Mouse (Mus musculus) hindbrain, embryonic 13.5 days (tissue): ENCODE measurements around the gene Maats1. TPM values are rescaled to one million over a fixed set of nuclear protein-coding genes. Genes with fewer than 3 reads are reported as not detected.

Experiments
- ATAC-seq: fragments of 200-750 bp; cut with Nextera tagmentation; 2 replicates; pipeline ENCODE4 v1.8.0; 2017; ENCODE audit warnings: moderate TSS enrichment; ENCODE audit not compliant: low FRiP score
- H3K27ac ChIP-seq: fragments of 300-500 bp; sonication (generic); 2 replicates; pipeline ENCODE4 v1.5.1; 2015; ENCODE audit warnings: inconsistent platforms, mild to moderate bottlenecking, moderate library complexity
- H3K27me3 ChIP-seq: fragments of 300-500 bp; sonication (generic); 2 replicates; pipeline ENCODE4 v1.6.1; 2015; ENCODE audit warnings: mild to moderate bottlenecking, inconsistent platforms
- H3K36me3 ChIP-seq: fragments of 300-500 bp; sonication (generic); 2 replicates; pipeline ENCODE4 v1.6.1; 2015; ENCODE audit warnings: mild to moderate bottlenecking, inconsistent platforms
- H3K4me1 ChIP-seq: fragments of 300-500 bp; sonication (generic); replicated peaks from 2 replicates; pipeline ENCODE4 v1.6.1; 2015; ENCODE audit warnings: inconsistent platforms
- H3K4me2 ChIP-seq: fragments of 300-500 bp; sonication (generic); 2 replicates; pipeline ENCODE4 v1.6.1; 2015; ENCODE audit warnings: inconsistent platforms, mild to moderate bottlenecking, moderate library complexity
- H3K4me3 ChIP-seq: fragments of 300-500 bp; sonication (generic); 2 replicates; pipeline ENCODE4 v1.5.1; 2015; ENCODE audit warnings: mild to moderate bottlenecking, inconsistent platforms
- H3K9ac ChIP-seq: fragments of 300-500 bp; sonication (generic); 2 replicates; pipeline ENCODE4 v1.6.1; 2015; ENCODE audit warnings: mild to moderate bottlenecking, inconsistent platforms
- H3K9me3 ChIP-seq: fragments of 300-500 bp; sonication (generic); 2 replicates; pipeline ENCODE4 v1.6.1; 2016; ENCODE audit warnings: inconsistent platforms
- WGBS: fragments of 180-500 bp; shearing (Covaris S2); methylation state at CpG from one replicate; pipeline ENCODE4 v1.1.7; 2015; 5-methylcytosine and 5-hydroxymethylcytosine counted together
- polyA plus RNA-seq: library from polyadenylated mRNA; unstranded; fragments of >200 nt; fragmentation: Nextera tagmentation; extraction: Ambion mirVana; gene quantifications from 2 replicates; pipeline ENCODE4 v1.2.1, GENCODE M21; 2015

The Maats1 gene
- polyA plus RNA-seq, 1 experiment from 2014 or later = 1.8 TPM

DNA sequence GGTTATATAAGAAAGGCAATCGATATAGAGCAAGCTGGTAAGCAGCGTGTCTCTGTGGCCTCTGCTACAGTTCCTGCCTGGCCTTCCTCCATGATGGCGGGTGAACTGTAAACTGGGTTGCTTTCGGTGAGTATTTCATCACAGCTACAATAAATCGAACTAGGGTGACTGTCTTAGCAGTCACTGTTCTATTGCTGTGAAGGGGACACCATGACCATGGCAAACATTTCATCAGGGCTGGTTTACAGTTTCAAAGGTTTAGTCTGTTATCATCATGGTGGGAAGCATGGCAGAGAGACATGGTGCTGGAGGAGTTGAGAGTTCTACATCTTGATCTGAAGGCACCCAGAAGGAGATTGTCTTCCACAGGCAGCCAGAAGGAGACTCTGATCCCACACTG, 62.1 kb downstream of the Maats1 start:
- Histone ChIP-seq H3K4me3 (no peak overlapping the region), H3K4me1 (peaks cover 7% of the 10 kb centered on the region), H3K27ac (no peak overlapping the region), H3K9ac (no peak overlapping the region), H3K4me2 (no peak overlapping the region), H3K27me3 (no peaks in the 10 kb centered on the region), H3K9me3 (no peaks in the 10 kb centered on the region), H3K36me3 (no peaks in the 10 kb centered on the region)
- 96% methylated on average over 5 of the region's 5 CpGs for WGBS
- ATAC-seq = no peak

DNA sequence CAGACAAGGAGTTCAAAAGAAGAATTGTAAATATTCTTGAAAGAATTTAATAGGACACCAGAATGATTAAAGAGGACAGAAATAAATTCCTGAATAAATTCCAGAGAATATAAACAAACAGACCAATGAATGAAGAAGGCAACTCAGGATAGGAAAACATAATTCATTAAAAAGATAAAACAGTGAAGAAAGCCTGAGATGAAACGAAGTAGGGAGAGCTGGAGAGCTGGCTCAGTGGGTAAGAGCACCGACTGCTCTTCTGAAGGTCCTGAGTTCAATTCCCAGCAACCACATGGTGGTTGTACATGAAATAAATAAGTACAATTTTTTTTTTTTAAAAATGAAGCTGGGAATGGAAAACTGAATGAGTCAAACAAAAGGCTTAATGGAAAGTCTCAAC, 67.2 kb downstream of the Maats1 start:
- no peaks in the 10 kb centered on the region for H3K9me3 ChIP-seq
- H3K4me1 ChIP-seq = 0 out of 2 replicates have a peak, but pooled peaks cover 5% of the 10 kb centered on the region
- no peak overlapping the region for H3K4me3 ChIP-seq
- no peak for ATAC-seq
- no peak overlapping the region for H3K27ac ChIP-seq
- H3K9ac ChIP-seq = no peak overlapping the region
- no peaks in the 10 kb centered on the region for H3K36me3 ChIP-seq
- H3K27me3 ChIP-seq = no peaks in the 10 kb centered on the region
- WGBS = 85% methylated on average over 2 of the region's 2 CpGs
- no peak overlapping the region for H3K4me2 ChIP-seq

DNA sequence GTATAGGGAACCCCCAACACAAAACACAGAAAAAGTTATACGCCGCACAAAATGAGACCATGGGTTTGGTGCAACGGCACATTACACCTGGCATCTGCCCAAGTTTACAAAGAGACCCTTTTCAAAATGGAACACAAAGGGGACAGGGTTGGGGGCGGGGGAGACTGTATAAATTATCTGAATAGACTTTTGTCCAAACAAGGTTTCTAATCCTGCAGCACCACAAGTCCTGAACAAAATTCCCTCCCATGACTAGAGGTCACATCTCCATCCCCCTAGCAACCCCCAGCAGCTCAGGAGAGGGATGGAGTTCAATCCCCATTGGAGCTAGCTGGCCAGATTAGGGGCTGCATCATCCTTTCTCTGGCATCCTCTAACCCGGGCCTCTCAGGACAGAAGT, 69.5 kb downstream of the Maats1 start:
- Histone ChIP-seq H3K9me3 (no peaks in the 10 kb centered on the region), H3K4me3 (no peak overlapping the region), H3K27ac (no peak overlapping the region), H3K9ac (no peak overlapping the region), H3K27me3 (no peaks in the 10 kb centered on the region), H3K4me2 (no peak overlapping the region), H3K4me1 (0 out of 2 replicates have a peak, but pooled peaks cover 5% of the 10 kb centered on the region), H3K36me3 (no peaks in the 10 kb centered on the region)
- WGBS = 40% methylated on average over 5 of the region's 5 CpGs
- no peak for ATAC-seq

DNA sequence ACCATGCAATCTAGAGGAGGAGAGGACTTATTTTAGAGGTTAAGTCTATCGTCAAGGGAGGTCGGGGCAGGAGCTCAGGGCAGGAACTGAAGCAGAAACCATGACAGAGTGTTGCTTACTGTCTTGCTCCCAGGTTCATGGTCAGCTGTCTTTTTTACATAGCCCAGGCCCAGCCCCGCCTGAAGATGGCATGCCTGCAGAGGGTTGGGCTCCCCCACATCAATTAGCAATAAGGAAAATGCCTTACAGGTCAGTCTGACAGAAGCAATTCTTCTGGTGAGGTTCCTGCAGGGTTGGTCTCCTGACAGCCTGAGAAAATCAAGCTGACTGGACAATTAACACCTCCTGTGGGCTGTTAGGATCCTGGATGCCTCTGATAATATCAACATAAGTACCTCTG, 70.3 kb downstream of the Maats1 start:
- Histone ChIP-seq H3K4me3 (no peak overlapping the region), H3K36me3 (no peaks in the 10 kb centered on the region), H3K27ac (no peak overlapping the region), H3K9me3 (no peaks in the 10 kb centered on the region), H3K9ac (no peak overlapping the region), H3K27me3 (no peaks in the 10 kb centered on the region), H3K4me2 (no peak overlapping the region), H3K4me1 (0 out of 2 replicates have a peak, but pooled peaks cover 5% of the 10 kb centered on the region)
- WGBS = 75% methylated on average over 3 of the region's 3 CpGs
- ATAC-seq = no peak

DNA sequence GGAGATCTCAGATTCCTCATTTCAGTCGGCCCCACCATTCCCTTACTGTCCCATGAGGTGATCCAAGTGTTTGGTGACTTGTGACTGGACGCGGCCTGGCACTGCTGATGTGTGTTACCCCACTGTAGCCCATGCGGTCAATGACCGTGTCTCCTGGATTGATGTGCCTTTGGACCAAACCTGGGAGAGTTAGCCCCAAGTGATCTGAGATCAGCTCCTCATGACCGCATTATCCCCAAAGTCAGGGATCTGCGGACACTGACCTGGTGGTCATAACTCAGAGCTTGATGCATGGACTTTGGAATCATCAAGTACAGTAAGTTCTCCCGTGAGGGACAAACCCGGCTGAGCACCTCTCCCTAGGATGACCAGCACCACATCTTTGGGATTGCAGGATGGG, 86.0 kb downstream of the Maats1 start:
- H3K27me3 ChIP-seq = no peaks in the 10 kb centered on the region
- no peaks in the 10 kb centered on the region for H3K9me3 ChIP-seq
- no peaks in the 10 kb centered on the region for H3K4me1 ChIP-seq
- H3K27ac ChIP-seq = no peak overlapping the region
- WGBS = 92% methylated on average over 9 of the region's 9 CpGs
- no peak overlapping the region for H3K4me2 ChIP-seq
- H3K9ac ChIP-seq = no peak overlapping the region
- H3K4me3 ChIP-seq = no peak overlapping the region
- no peak for ATAC-seq
- H3K36me3 ChIP-seq = no peaks in the 10 kb centered on the region

DNA sequence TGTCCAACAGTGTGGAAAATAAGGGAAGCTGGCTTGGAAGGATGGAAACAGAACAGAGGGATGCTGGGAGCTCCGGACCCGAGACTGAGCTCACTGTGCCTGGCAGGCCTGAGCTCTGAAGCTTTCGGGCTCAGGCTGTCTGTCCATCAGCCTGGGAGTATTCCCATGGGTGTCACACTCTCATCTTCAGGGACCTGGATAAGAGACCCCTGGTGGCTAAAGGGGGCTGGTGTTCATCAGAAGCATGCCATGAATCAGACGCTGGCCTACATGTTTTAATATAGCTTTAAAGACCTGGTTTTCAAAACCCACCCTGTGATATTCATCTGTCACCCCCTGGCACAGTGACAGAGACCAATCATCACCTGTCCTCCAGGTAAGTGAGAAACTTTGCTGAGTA, 86.8 kb downstream of the Maats1 start:
- Histone ChIP-seq H3K36me3 (no peaks in the 10 kb centered on the region), H3K9ac (no peak overlapping the region), H3K4me3 (no peak overlapping the region), H3K27ac (no peak overlapping the region), H3K27me3 (no peaks in the 10 kb centered on the region), H3K4me1 (no peaks in the 10 kb centered on the region), H3K9me3 (no peaks in the 10 kb centered on the region), H3K4me2 (no peak overlapping the region)
- WGBS = 84% methylated on average over 4 of the region's 4 CpGs
- no peak for ATAC-seq

DNA sequence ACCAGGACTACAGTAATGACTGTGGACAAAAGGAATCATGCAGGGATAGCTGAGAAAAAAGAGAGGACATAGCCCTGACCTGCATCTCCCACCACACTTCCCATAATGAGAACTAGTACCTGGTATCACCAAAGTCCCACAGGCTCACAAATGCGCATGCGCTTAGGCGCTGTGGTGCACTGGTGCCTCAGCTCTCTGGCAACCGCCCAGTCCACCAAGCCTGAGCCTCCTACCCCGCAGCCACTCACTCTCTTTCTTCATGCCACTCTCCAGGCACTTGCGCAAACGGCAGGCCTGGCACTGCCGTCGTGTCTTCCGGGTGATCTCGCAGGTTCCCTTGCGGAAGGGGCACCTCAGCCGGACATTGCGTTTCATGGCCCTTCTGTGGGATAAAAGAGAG, 87.9 kb downstream of the Maats1 start:
- Histone ChIP-seq H3K9me3 (no peaks in the 10 kb centered on the region), H3K4me3 (no peak overlapping the region), H3K36me3 (no peaks in the 10 kb centered on the region), H3K27me3 (no peaks in the 10 kb centered on the region), H3K4me1 (no peaks in the 10 kb centered on the region), H3K4me2 (no peak overlapping the region), H3K27ac (no peak overlapping the region), H3K9ac (no peak overlapping the region)
- 85% methylated on average over 14 of the region's 14 CpGs for WGBS
- no peak for ATAC-seq

DNA sequence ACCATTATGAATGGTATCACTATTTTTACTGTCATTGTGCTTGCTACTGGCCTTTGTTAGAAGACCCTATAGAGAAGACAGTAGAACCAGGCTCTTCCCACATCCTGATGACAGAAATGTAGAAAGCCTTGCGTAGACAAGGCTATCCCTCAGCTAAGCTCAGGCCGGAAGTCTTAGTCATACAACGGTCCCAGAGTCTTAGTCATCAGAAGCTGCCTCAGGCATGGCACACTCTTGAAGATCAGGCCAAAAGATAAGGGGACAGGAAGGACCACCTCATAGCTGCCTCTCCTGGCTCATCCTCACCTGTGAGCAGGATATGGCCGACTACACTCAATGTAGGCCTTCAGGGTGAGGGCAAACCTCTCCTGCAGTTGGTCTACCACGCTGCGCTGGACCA, 91.5 kb downstream of the Maats1 start:
- H3K27me3 ChIP-seq = no peaks in the 10 kb centered on the region
- no peak overlapping the region for H3K4me3 ChIP-seq
- H3K4me1 ChIP-seq = no peaks in the 10 kb centered on the region
- no peaks in the 10 kb centered on the region for H3K9me3 ChIP-seq
- H3K27ac ChIP-seq = no peak overlapping the region
- H3K9ac ChIP-seq = no peak overlapping the region
- 91% methylated on average over 6 of the region's 6 CpGs for WGBS
- no peak overlapping the region for H3K4me2 ChIP-seq
- H3K36me3 ChIP-seq = peaks cover 6% of the 10 kb centered on the region; the same call in 1 of the 2 replicates
- no peak for ATAC-seq

DNA sequence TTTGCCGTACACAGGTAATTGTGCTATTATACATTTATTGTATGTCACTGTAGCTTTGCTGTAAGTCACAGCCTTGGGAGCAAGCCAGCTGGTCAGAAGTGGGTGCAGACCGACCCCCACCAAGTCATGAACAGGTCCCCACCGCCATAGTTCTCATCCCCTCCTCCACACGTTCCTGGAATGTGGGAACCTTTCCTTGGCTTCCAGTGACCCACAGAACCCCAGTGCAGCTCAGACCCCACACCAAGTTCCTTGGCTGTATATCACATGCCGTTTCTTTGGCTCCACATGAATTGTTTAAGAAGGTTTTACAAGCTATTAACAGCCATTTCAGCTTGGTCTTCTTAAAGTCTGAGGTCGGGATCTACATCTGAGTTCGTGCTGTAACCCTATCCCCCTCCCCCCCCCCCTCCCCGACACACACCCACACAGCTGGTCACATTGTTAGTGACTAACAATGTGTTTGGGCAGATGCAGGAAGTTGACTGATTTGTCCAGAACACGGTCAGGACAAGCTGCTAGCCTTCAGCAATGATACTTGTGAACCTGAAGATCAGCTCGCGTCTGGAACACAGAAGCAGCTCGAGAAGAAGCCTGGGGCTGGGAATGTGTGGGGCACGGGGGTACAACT, 93.5 kb downstream of the Maats1 start:
- Histone ChIP-seq H3K4me2 (no peak overlapping the region), H3K27ac (no peak overlapping the region), H3K36me3 (peaks cover 9% of the 10 kb centered on the region; the same call in 1 of the 2 replicates), H3K4me1 (no peaks in the 10 kb centered on the region), H3K9me3 (no peaks in the 10 kb centered on the region), H3K4me3 (no peak overlapping the region), H3K27me3 (no peaks in the 10 kb centered on the region), H3K9ac (no peak overlapping the region)
- 51% methylated on average over 13 of the region's 13 CpGs for WGBS
- ATAC-seq = peak; percentile 34; the same call in 1 of the 2 replicates

Other genes with a start within 250 kb of the Maats1 start
- 0.09 TPM in 1 of 2 replicates, not detected in the other for gene Nr1i2, start 47.3 kb downstream of the Maats1 start, polyA plus RNA-seq
- gene Cox17, start 4.8 kb upstream of the Maats1 start, polyA plus RNA-seq = 98.7 and 106 TPM in 2 replicates
- not detected in 2 replicates for gene Gm21987, start 4.9 kb upstream of the Maats1 start, polyA plus RNA-seq
- 0.49 and 0.61 TPM in 2 replicates for gene Popdc2, start 20.1 kb upstream of the Maats1 start, polyA plus RNA-seq
- gene Pla1a, start 91.0 kb upstream of the Maats1 start, polyA plus RNA-seq = 0.30 and 0.31 TPM in 2 replicates
- 157 and 162 TPM in 2 replicates for gene Adprh, start 110.6 kb upstream of the Maats1 start, polyA plus RNA-seq
- gene Cd80, start 113.4 kb upstream of the Maats1 start, polyA plus RNA-seq = 0.48 and 0.55 TPM in 2 replicates
- gene Timmdc1, start 180.5 kb upstream of the Maats1 start, polyA plus RNA-seq = 37.3 and 37.8 TPM in 2 replicates
- 62.0 and 66.7 TPM in 2 replicates for gene Poglut1, start 208.1 kb upstream of the Maats1 start, polyA plus RNA-seq
- gene Tmem39a, start 216.6 kb upstream of the Maats1 start, polyA plus RNA-seq = 42.4 and 50.3 TPM in 2 replicates